9 mouse cellular contexts compared by ENCODE assay signal in genomic region chr1:170996753-170997152, GRCm38 (mm10). TPM values are rescaled to one million over a fixed set of nuclear protein-coding genes. Genes with fewer than 3 reads are reported as not detected.
DNase-seq lines count a peak whose midpoint lies in the region; ATAC-seq and TF ChIP-seq lines count a peak whose summit lies in the region.
"Had no signal": no experiment of that assay in that cellular context is flagged by ENCODE, and none has a peak within 500 bp of the region (broad histone marks: within the 10 kb centered on the region; RNA-seq: fewer than 3 reads in every experiment).

No protein-coding gene starts in this region.

- H3K4me2 ChIP-seq in heart, embryonic 12.5 days = no peak overlapping the region
- no peak overlapping the region for H3K4me2 ChIP-seq in stomach, postnatal 0 days (replicated peaks; ENCODE audit: low read depth)

- no peak overlapping the region for H3K9ac ChIP-seq in heart, embryonic 12.5 days
- H3K9ac ChIP-seq in stomach, postnatal 0 days (ENCODE audit: low read length) = no peak overlapping the region

- no peak for TF ChIP-seq EP300 in stomach, postnatal 0 days (optimal IDR thresholded peaks at IDR 0.05)

- no peaks in the 10 kb centered on the region for H3K4me1 ChIP-seq in heart, embryonic 12.5 days (replicated peaks)
- H3K4me1 ChIP-seq in heart, embryonic 10.5 days = peaks cover 5% of the 10 kb centered on the region; the same call in 1 of the 2 replicates
- H3K4me1 ChIP-seq in stomach, postnatal 0 days (replicated peaks; ENCODE audit: control insufficient read depth, insufficient read depth) = no peaks in the 10 kb centered on the region

- H3K4me3 ChIP-seq in heart, embryonic 12.5 days = no peak overlapping the region
- H3K4me3 ChIP-seq in heart, embryonic 10.5 days = no peak overlapping the region
- no peak overlapping the region for H3K4me3 ChIP-seq in stomach, postnatal 0 days (ENCODE audit: low read depth, low read length)
- H3K4me3 ChIP-seq: megakaryocyte, embryonic 14.5 days had no signal

- peak; percentile 84 for TF ChIP-seq CTCF in stomach, postnatal 0 days (IDR thresholded peaks at IDR 0.05; ENCODE audit: low read depth)

- no peak for ATAC-seq in heart, embryonic 12.5 days (ENCODE audit: insufficient number of reproducible peaks, low FRiP score)
- peak; percentile 84 for ATAC-seq in megakaryocyte-erythroid progenitor cell, adult 5-6 weeks (replicated peaks; ENCODE audit: low FRiP score, low TSS enrichment, poor library complexity, severe bottlenecking)
- ATAC-seq in stomach, postnatal 0 days (ENCODE audit: low FRiP score, low TSS enrichment) = peak; percentile 75

- DNase-seq in heart, adult 11 months = peak; percentile 93
- DNase-seq in MN1 (ENCODE audit: low spot score) = peak; percentile 61
- peak; percentile 80 to 85 for DNase-seq in cerebellum, postnatal 10 days
- DNase-seq in heart, embryonic 10.5 days (ENCODE audit: low spot score) = peak; percentile 79
- DNase-seq in layer of hippocampus, postnatal 14 days (ENCODE audit: low spot score in 2 of 2) = peak; percentile 38 to 64
- peak; percentile 69 for DNase-seq in stomach, postnatal 0 days (ENCODE audit: low spot score)

- no peak overlapping the region for H3K27ac ChIP-seq in heart, embryonic 12.5 days (ENCODE audit: poor library complexity, severe bottlenecking)
- H3K27ac ChIP-seq in heart, embryonic 10.5 days = no peak overlapping the region
- H3K27ac ChIP-seq in stomach, postnatal 0 days (replicated peaks) = no peak overlapping the region

- no peaks in the 10 kb centered on the region for H3K9me3 ChIP-seq in heart, embryonic 12.5 days (replicated peaks)
- no peaks in the 10 kb centered on the region for H3K9me3 ChIP-seq in heart, embryonic 10.5 days
- no peaks in the 10 kb centered on the region for H3K9me3 ChIP-seq in stomach, postnatal 0 days (ENCODE audit: control insufficient read depth, low read length)
- H3K9me3 ChIP-seq: megakaryocyte, embryonic 14.5 days had no signal

- WGBS in heart, embryonic 12.5 days = 34% methylated on average over 3 of the region's 3 CpGs
- 41% methylated on average over 3 of the region's 3 CpGs for WGBS in heart, embryonic 10.5 days
- WGBS in stomach, postnatal 0 days = 37% methylated on average over 3 of the region's 3 CpGs

- peaks cover 11% of the 10 kb centered on the region; the same call in 1 of the 2 replicates for H3K27me3 ChIP-seq in heart, embryonic 12.5 days (replicated peaks)
- H3K27me3 ChIP-seq in heart, embryonic 10.5 days (ENCODE audit: insufficient read depth, poor library complexity, severe bottlenecking) = no peaks in the 10 kb centered on the region
- H3K27me3 ChIP-seq in stomach, postnatal 0 days (ENCODE audit: control insufficient read depth, insufficient read depth, low read length) = no peaks in the 10 kb centered on the region

- H3K36me3 ChIP-seq in heart, embryonic 12.5 days = no peaks in the 10 kb centered on the region
- H3K36me3 ChIP-seq in heart, embryonic 10.5 days = no peaks in the 10 kb centered on the region
- no peaks in the 10 kb centered on the region for H3K36me3 ChIP-seq in stomach, postnatal 0 days (ENCODE audit: control insufficient read depth, insufficient read depth, low read length)

RNA-seq across cellular contexts. Expression of gene Fcgr2b, which starts 20.4 kb away (rescaled TPM):
- 0.19 TPM in 1 of 2 replicates, not detected in the other for polyA plus RNA-seq in heart, embryonic 12.5 days (2016; fragmentation: Nextera tagmentation; extraction: Ambion mirVana)
- polyA plus RNA-seq in heart, embryonic 10.5 days (2016; fragmentation: Nextera tagmentation; extraction: Ambion mirVana) = not detected in 2 replicates
- total RNA-seq in layer of hippocampus, postnatal 14 days (2021) = 1 to 10 TPM; 3.6 to 3.8 TPM
- 4.5 and 6.0 TPM in 2 replicates for total RNA-seq in megakaryocyte-erythroid progenitor cell, adult 5-6 weeks (2014; fragmentation: Nextera tagmentation)
- total RNA-seq in megakaryocyte-erythroid progenitor cell, adult 5-6 weeks (2017) = 3.8 TPM in 1 of 2 replicates, not detected in the other
- polyA plus RNA-seq in stomach, postnatal 0 days (2015; fragmentation: Nextera tagmentation; extraction: Ambion mirVana) = 5.3 and 5.6 TPM in 2 replicates

RNA-seq across cellular contexts. Expression of gene Fcgr4, which starts 22.0 kb away (rescaled TPM):
- polyA plus RNA-seq in heart, embryonic 12.5 days (2016; fragmentation: Nextera tagmentation; extraction: Ambion mirVana) = 0.14 and 0.24 TPM in 2 replicates
- polyA plus RNA-seq in heart, embryonic 10.5 days (2016; fragmentation: Nextera tagmentation; extraction: Ambion mirVana) = 0.14 TPM in 1 of 2 replicates, not detected in the other
- total RNA-seq in layer of hippocampus, postnatal 14 days (2021) = not detected
- total RNA-seq in megakaryocyte-erythroid progenitor cell, adult 5-6 weeks (2014; fragmentation: Nextera tagmentation) = 0.40 TPM in 1 of 2 replicates, not detected in the other
- not detected in 2 replicates for total RNA-seq in megakaryocyte-erythroid progenitor cell, adult 5-6 weeks (2017)
- polyA plus RNA-seq in stomach, postnatal 0 days (2015; fragmentation: Nextera tagmentation; extraction: Ambion mirVana) = 1.1 and 1.2 TPM in 2 replicates
